Mouse (Mus musculus): ENCODE measurements at regions not wholly inside any gene's neighbourhood (a gene's known extent, or its start where the extent isn't known, plus 50 kb on each side); places are given as distances from the start of the nearest gene placed in this dataset.

- no peak for DNase-seq
Measured at GRCm38 (mm10) chr16:20798115-20798514, 63.8 kb upstream of the Thpo start.

DNA sequence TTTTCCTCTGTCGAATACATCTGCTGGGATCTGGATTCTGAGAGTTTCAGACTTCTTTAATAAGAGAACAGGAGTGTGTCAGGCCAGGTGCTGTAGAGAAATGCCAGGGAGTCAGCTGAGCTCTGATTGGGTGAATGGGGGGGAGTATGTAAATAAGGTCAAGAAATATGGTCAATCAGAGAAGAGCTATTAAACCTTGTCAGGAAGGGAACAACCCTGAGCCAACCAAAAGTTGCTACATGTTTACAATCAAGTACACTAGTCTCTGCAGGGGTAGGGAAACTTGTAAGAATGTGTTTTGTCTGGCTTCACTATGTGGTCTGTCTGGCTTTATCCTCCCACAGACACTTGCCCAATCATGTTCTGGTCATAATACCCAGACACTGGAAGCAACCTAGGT, 60.4 kb upstream of the Thpo start:
- no peak for DNase-seq

All from cerebellum, adult 9-10 months (tissue).